Mouse (Mus musculus) MEL (cell line): ENCODE measurements around the gene Hmx3. TPM values are rescaled to one million over a fixed set of nuclear protein-coding genes. Genes with fewer than 3 reads are reported as not detected.
A peak's percentile ranks its signal among the peaks of the same experiment; 100 is the strongest.

ENCODE experiments used
- DNase-seq: peaks from one replicate; pipeline ENCODE4 v3.0.0; 2011; ENCODE audit warnings: low read depth, low spot score
- H3K27ac ChIP-seq: 2 replicates; pipeline ENCODE4 v1.5.1; 2012; ENCODE audit warnings: low read depth, mild to moderate bottlenecking, control low read depth, low read length, moderate library complexity; ENCODE audit not compliant: control insufficient read depth
- H3K27me3 ChIP-seq, 2 experiments: fragments of 150-350 bp in 1 of 2; sonication (generic) in 1 of 2; 2 replicates each; pipeline ENCODE4 v1.6.1; 2012; ENCODE audit warnings: low read length in 2 of 2, mild to moderate bottlenecking in 2 of 2, improper control_type of control experiment in 1 of 2, moderate library complexity in 1 of 2; ENCODE audit not compliant: insufficient read depth in 2 of 2, control insufficient read depth in 1 of 2
- H3K36me3 ChIP-seq, 2 experiments: 2 replicates each; pipeline ENCODE4 v1.6.1; 2012 to 2014; ENCODE audit warnings: low read length in 2 of 2, improper control_type of control experiment in 1 of 2, inconsistent platforms in 1 of 2, mild to moderate bottlenecking in 1 of 2; ENCODE audit not compliant: insufficient read depth in 2 of 2, control insufficient read depth in 1 of 2
- H3K4me1 ChIP-seq, 2 experiments: fragments of 150-350 bp in 1 of 2; sonication (generic) in 1 of 2; 2 replicates each; pipeline ENCODE4 v1.6.1; 2012; ENCODE audit warnings: low read length in 2 of 2, improper control_type of control experiment in 1 of 2, mild to moderate bottlenecking in 1 of 2; ENCODE audit not compliant: insufficient read depth in 2 of 2, control insufficient read depth in 1 of 2
- H3K4me3 ChIP-seq, 2 experiments: fragments of 150-350 bp in 1 of 2; sonication (generic) in 1 of 2; 2 replicates each; pipeline ENCODE4 v1.5.1; 2012; ENCODE audit warnings: low read depth in 2 of 2, low read length in 2 of 2, mild to moderate bottlenecking in 2 of 2, moderate library complexity in 2 of 2, control low read depth in 1 of 2, improper control_type of control experiment in 1 of 2; ENCODE audit not compliant: control insufficient read depth in 1 of 2, insufficient read depth in 1 of 2
- H3K79me2 ChIP-seq: 2 replicates; pipeline ENCODE4 v1.6.1; 2012; ENCODE audit warnings: mild to moderate bottlenecking, low read length, moderate library complexity; ENCODE audit not compliant: control insufficient read depth, poor library complexity, insufficient read depth
- H3K9ac ChIP-seq: 2 replicates; pipeline ENCODE4 v1.6.1; 2012; ENCODE audit warnings: low read depth, mild to moderate bottlenecking, control low read depth, low read length, moderate library complexity; ENCODE audit not compliant: control insufficient read depth, poor library complexity, severe bottlenecking
- H3K9me3 ChIP-seq: fragments of 150-350 bp; sonication (generic); replicated peaks from 2 replicates; pipeline ENCODE4 v1.6.1; 2012; ENCODE audit warnings: mild to moderate bottlenecking, low read length, improper control_type of control experiment, moderate library complexity; ENCODE audit not compliant: insufficient read depth
- BHLHE40 ChIP-seq: IDR thresholded peaks from 2 replicates; pipeline ENCODE4 v1.6.1; 2012; ENCODE audit warnings: low read depth, mild to moderate bottlenecking, inconsistent platforms, low read length, improper control_type of control experiment, borderline replicate concordance
- CHD1 ChIP-seq: IDR thresholded peaks from 2 replicates; pipeline ENCODE4 v1.6.1; 2012; ENCODE audit warnings: low read depth, mild to moderate bottlenecking, inconsistent platforms, low read length, improper control_type of control experiment
- CHD2 ChIP-seq: IDR thresholded peaks from 2 replicates; pipeline ENCODE4 v1.6.1; 2011; ENCODE audit warnings: low read length, improper control_type of control experiment
- CTCF ChIP-seq, 3 experiments: IDR thresholded peaks in 2 of 3; conservative IDR thresholded peaks in 1 of 3; 2 replicates each; pipeline ENCODE4 v1.5.1; 2011 to 2012; ENCODE audit warnings: low read length in 3 of 3, low read depth in 2 of 3, mild to moderate bottlenecking in 2 of 3, improper control_type of control experiment in 1 of 3, inconsistent platforms in 1 of 3, mixed read lengths in 1 of 3, moderate library complexity in 1 of 3; ENCODE audit not compliant: control insufficient read depth in 1 of 3, insufficient read depth in 1 of 3, poor library complexity in 1 of 3, severe bottlenecking in 1 of 3
- ELF1 ChIP-seq: IDR thresholded peaks from 2 replicates; pipeline ENCODE4 v1.6.1; 2014; ENCODE audit warnings: low read depth, mild to moderate bottlenecking, inconsistent platforms, low read length, improper control_type of control experiment, moderate library complexity
- EP300 ChIP-seq, 2 experiments: IDR thresholded peaks; 2 replicates each; pipeline ENCODE4 v1.6.1; 2011; ENCODE audit warnings: improper control_type of control experiment in 2 of 2, low read length in 2 of 2, low read depth in 1 of 2, mild to moderate bottlenecking in 1 of 2
- ETS1 ChIP-seq: IDR thresholded peaks from 2 replicates; pipeline ENCODE4 v1.6.1; 2012; ENCODE audit warnings: low read depth, mild to moderate bottlenecking, inconsistent platforms, low read length, improper control_type of control experiment, moderate library complexity
- GABPA ChIP-seq: IDR thresholded peaks from 2 replicates; pipeline ENCODE4 v1.6.1; 2012; ENCODE audit warnings: low read depth, mild to moderate bottlenecking, inconsistent platforms, low read length, improper control_type of control experiment, moderate library complexity
- GATA1 ChIP-seq: IDR thresholded peaks from 2 replicates; pipeline ENCODE4 v1.6.1; 2011; ENCODE audit warnings: low read depth, low read length, improper control_type of control experiment
- HCFC1 ChIP-seq: IDR thresholded peaks from 2 replicates; pipeline ENCODE4 v1.6.1; 2012; ENCODE audit warnings: low read depth, mild to moderate bottlenecking, inconsistent platforms, low read length, improper control_type of control experiment, moderate library complexity
- JUND ChIP-seq: IDR thresholded peaks from 2 replicates; pipeline ENCODE4 v1.6.1; 2011; ENCODE audit warnings: low read depth, mild to moderate bottlenecking, improper control_type of control experiment, low read length
- KAT2A ChIP-seq: conservative IDR thresholded peaks from 2 replicates; pipeline ENCODE4 v1.6.1; 2012; ENCODE audit warnings: low read depth, low read length, improper control_type of control experiment, inconsistent platforms
- MAFK ChIP-seq: IDR thresholded peaks from 2 replicates; pipeline ENCODE4 v1.6.1; 2011; ENCODE audit warnings: low read depth, mild to moderate bottlenecking, low read length, improper control_type of control experiment, borderline replicate concordance
- MAX ChIP-seq: IDR thresholded peaks from 2 replicates; pipeline ENCODE4 v1.6.1; 2011; ENCODE audit warnings: low read length, improper control_type of control experiment
- MAZ ChIP-seq: IDR thresholded peaks from 2 replicates; pipeline ENCODE4 v1.6.1; 2012; ENCODE audit warnings: low read depth, mild to moderate bottlenecking, inconsistent platforms, low read length, improper control_type of control experiment
- MEF2A ChIP-seq: IDR thresholded peaks from 2 replicates; pipeline ENCODE4 v1.6.1; 2014; ENCODE audit warnings: low read depth, mild to moderate bottlenecking, inconsistent platforms, low read length, improper control_type of control experiment; ENCODE audit not compliant: poor library complexity, insufficient replicate concordance, severe bottlenecking; ENCODE audit errors: extremely low read depth
- MXI1 ChIP-seq: IDR thresholded peaks from 2 replicates; pipeline ENCODE4 v1.6.1; 2011; ENCODE audit warnings: mild to moderate bottlenecking, low read depth, low read length, improper control_type of control experiment
- MYB ChIP-seq: IDR thresholded peaks from 2 replicates; pipeline ENCODE4 v1.6.1; 2011; ENCODE audit warnings: mild to moderate bottlenecking, low read depth, low read length, improper control_type of control experiment
- MYC ChIP-seq: IDR thresholded peaks from 2 replicates; pipeline ENCODE4 v1.6.1; 2011; ENCODE audit warnings: low read depth, mild to moderate bottlenecking, low read length, improper control_type of control experiment, moderate library complexity
- NELFE ChIP-seq: IDR thresholded peaks from 2 replicates; pipeline ENCODE4 v1.6.1; 2011; ENCODE audit warnings: low read depth, low read length, improper control_type of control experiment
- NRF1 ChIP-seq: IDR thresholded peaks from 2 replicates; pipeline ENCODE4 v1.6.1; 2014; ENCODE audit warnings: low read depth, mild to moderate bottlenecking, inconsistent platforms, low read length, improper control_type of control experiment, moderate library complexity; ENCODE audit not compliant: poor library complexity, insufficient read depth, severe bottlenecking
- POLR2A ChIP-seq, 2 experiments: IDR thresholded peaks; 2 replicates each; pipeline ENCODE4 v1.6.1; 2011 to 2012; ENCODE audit warnings: low read length in 2 of 2, mild to moderate bottlenecking in 2 of 2, control low read depth in 1 of 2, improper control_type of control experiment in 1 of 2, low read depth in 1 of 2, moderate library complexity in 1 of 2; ENCODE audit not compliant: control insufficient read depth in 1 of 2, insufficient read depth in 1 of 2, poor library complexity in 1 of 2
- POLR2AphosphoS2 ChIP-seq: IDR thresholded peaks from 2 replicates; pipeline ENCODE4 v1.6.1; 2011; ENCODE audit warnings: low read length, improper control_type of control experiment
- POLR2AphosphoS5 ChIP-seq: IDR thresholded peaks from 2 replicates; pipeline ENCODE4 v1.6.1; 2012; ENCODE audit warnings: low read depth, borderline replicate concordance, mild to moderate bottlenecking, inconsistent platforms, low read length, moderate library complexity, mixed read lengths
- RAD21 ChIP-seq: IDR thresholded peaks from 2 replicates; pipeline ENCODE4 v1.6.1; 2011; ENCODE audit warnings: mild to moderate bottlenecking, low read depth, low read length, improper control_type of control experiment
- RCOR1 ChIP-seq: IDR thresholded peaks from 2 replicates; pipeline ENCODE4 v1.6.1; 2012; ENCODE audit warnings: low read depth, mild to moderate bottlenecking, inconsistent platforms, low read length, improper control_type of control experiment
- SIN3A ChIP-seq: IDR thresholded peaks from 2 replicates; pipeline ENCODE4 v1.6.1; 2012; ENCODE audit warnings: low read length, improper control_type of control experiment, inconsistent platforms
- SMC3 ChIP-seq: IDR thresholded peaks from 2 replicates; pipeline ENCODE4 v1.6.1; 2011; ENCODE audit warnings: low read depth, low read length, improper control_type of control experiment
- TAL1 ChIP-seq: IDR thresholded peaks from 2 replicates; pipeline ENCODE4 v1.6.1; 2012; ENCODE audit warnings: mild to moderate bottlenecking, inconsistent platforms, low read length, moderate library complexity, mixed read lengths
- TBP ChIP-seq: IDR thresholded peaks from 2 replicates; pipeline ENCODE4 v1.8.0; 2011; ENCODE audit warnings: low read depth, low read length, improper control_type of control experiment
- TCF12 ChIP-seq: IDR thresholded peaks from 2 replicates; pipeline ENCODE4 v1.6.1; 2014; ENCODE audit warnings: low read depth, mild to moderate bottlenecking, inconsistent platforms, low read length, improper control_type of control experiment, moderate library complexity
- USF1 ChIP-seq: IDR thresholded peaks from 2 replicates; pipeline ENCODE4 v1.6.1; 2014; ENCODE audit warnings: low read depth, mild to moderate bottlenecking, inconsistent platforms, low read length, improper control_type of control experiment, moderate library complexity
- USF2 ChIP-seq, 2 experiments: IDR thresholded peaks; 2 replicates each; pipeline ENCODE4 v1.6.1; 2011 to 2012; ENCODE audit warnings: improper control_type of control experiment in 2 of 2, low read length in 2 of 2, borderline replicate concordance in 1 of 2, inconsistent platforms in 1 of 2, low read depth in 1 of 2, mild to moderate bottlenecking in 1 of 2; ENCODE audit not compliant: insufficient read depth in 1 of 2
- ZC3H11A ChIP-seq: IDR thresholded peaks from 2 replicates; pipeline ENCODE4 v1.6.1; 2012; ENCODE audit warnings: low read depth, mild to moderate bottlenecking, inconsistent platforms, low read length, improper control_type of control experiment
- ZKSCAN1 ChIP-seq: IDR thresholded peaks from 2 replicates; pipeline ENCODE4 v1.6.1; 2012; ENCODE audit warnings: low read depth, mild to moderate bottlenecking, inconsistent platforms, low read length, improper control_type of control experiment, moderate library complexity
- ZNF384 ChIP-seq: IDR thresholded peaks from 2 replicates; pipeline ENCODE4 v1.6.1; 2012; ENCODE audit warnings: low read depth, mild to moderate bottlenecking, inconsistent platforms, low read length, improper control_type of control experiment
- polyA plus RNA-seq, 2 experiments: library from polyadenylated mRNA; stranded (reverse) in 1 of 2; unstranded in 1 of 2; fragments of >175 nt in 1 of 2; fragments of >200 nt in 1 of 2; gene quantifications; 2 replicates each; pipeline versions ENCODE4 v1.2.1 to v1.2.4; 2012; ENCODE audit warnings: low replicate concordance in 2 of 2, low read depth in 1 of 2; ENCODE audit not compliant: insufficient read length in 2 of 2, insufficient read depth in 1 of 2, missing spikeins in 1 of 2
- total RNA-seq: library from RNA; depleted of rRNA; stranded (reverse); fragments of 300-350 nt; gene quantifications from 2 replicates; pipeline ENCODE4 v1.2.3, GENCODE M21; 2012

The Hmx3 gene
- total and polyA plus RNA-seq, 3 experiments = not detected

GRCm38 (mm10) chr7:131559986-131560696, 17.5 kb downstream of the Hmx3 start, which contains the start of gene Bub3:
Gene Bub3, plus strand, starts transcription at chr7:131560222.
- peak within 1 kb of the TSS; percentile 91 for H3K9ac ChIP-seq
- peak within 1 kb of the TSS; percentile 75 to 100 for H3K4me3 ChIP-seq
- no peaks in the 10 kb centered on the region for H3K9me3 ChIP-seq
- H3K79me2 ChIP-seq = peaks cover 34% of the 10 kb centered on the region
- peak; percentile 97 for DNase-seq
- H3K36me3 ChIP-seq = peaks cover 27 to 39% of the 10 kb centered on the region in 2 experiments
- TF ChIP-seq CHD1 (no peak), RAD21 (no peak), JUND (no peak), GATA1 (peak; percentile 76; the same call in 1 of the 2 replicates), RCOR1 (no peak), MXI1 (peak; percentile 21; the same call in 1 of the 2 replicates), MYB (0 out of 2 replicates have a peak, but pooled peaks have one; percentile 8), ZC3H11A (no peak), MAZ (peak; percentile 66), BHLHE40 (no peak), USF1 (0 out of 2 replicates have a peak, but pooled peaks have one; percentile 8), SMC3 (no peak), SIN3A (peak; percentile 20), MEF2A (no peak), POLR2A (IDR thresholded peaks at IDR 0.05; ENCODE audit: control insufficient read depth in 1 of 2, insufficient read depth in 1 of 2, low read depth in 1 of 2, low read length in 2 of 2, poor library complexity in 1 of 2) (peak; percentile 90 to 95), POLR2AphosphoS5 (no peak), NELFE (peak; percentile 93), ZKSCAN1 (no peak), ELF1 (peak; percentile 62; the same call in 1 of the 2 replicates), CHD2 (peak; percentile 62), USF2 (IDR thresholded peaks at IDR 0.05; ENCODE audit: borderline replicate concordance in 1 of 2, insufficient read depth in 1 of 2, low read depth in 1 of 2, low read length in 2 of 2) (no peak), MAFK (no peak), HCFC1 (peak; percentile 98), MAX (no peak; the same call in none of the 2 replicates), KAT2A (peak; percentile 98), MYC (peak; percentile 19; the same call in 1 of the 2 replicates), TCF12 (peak; percentile 32; the same call in 1 of the 2 replicates), TBP (peak; percentile 89), POLR2AphosphoS2 (peak; percentile 92), CTCF (IDR thresholded peaks at IDR 0.05 in 2 of 3, conservative IDR thresholded peaks at IDR 0.05 in 1 of 3; ENCODE audit: control insufficient read depth in 1 of 3, insufficient read depth in 1 of 3, low read depth in 2 of 3, low read length in 3 of 3, poor library complexity in 1 of 3, severe bottlenecking in 1 of 3) (no peak), ZNF384 (no peak), GABPA (no peak), ETS1 (no peak), TAL1 (no peak), EP300 (IDR thresholded peaks at IDR 0.05; ENCODE audit: low read depth in 1 of 2, low read length in 2 of 2) (no peak), NRF1 (peak; percentile 83)
- TF ChIP-seq, all 39 proteins: peak for 17
- Histone ChIP-seq H3K27ac (peak within 1 kb of the TSS; percentile 80), H3K4me1 (peaks cover 3 to 9% of the 10 kb centered on the region in 2 experiments; a peak in 2 of 4 replicates), H3K27me3 (no peaks in the 10 kb centered on the region)
